Mouse (Mus musculus) forebrain, embryonic 12.5 days (tissue): ENCODE results near the gene Htt. TPM values are rescaled to one million over a fixed set of nuclear protein-coding genes. Genes with fewer than 3 reads are reported as not detected.

ENCODE experiments used
- ATAC-seq: fragments of 200-750 bp; cut with Nextera tagmentation; 2 replicates; pipeline ENCODE4 v1.8.0; 2017; ENCODE audit warnings: moderate TSS enrichment; ENCODE audit not compliant: low FRiP score
- H3K27ac ChIP-seq: fragments of 300-500 bp; sonication (generic); 2 replicates; pipeline ENCODE4 v1.5.1; 2016; ENCODE audit warnings: mild to moderate bottlenecking
- H3K27me3 ChIP-seq: fragments of 300-500 bp; sonication (generic); 2 replicates; pipeline ENCODE4 v1.6.1; 2016; ENCODE audit warnings: mild to moderate bottlenecking
- H3K36me3 ChIP-seq: fragments of 300-500 bp; sonication (generic); replicated peaks from 2 replicates; pipeline ENCODE4 v1.6.1; 2016; ENCODE audit warnings: mild to moderate bottlenecking
- H3K4me1 ChIP-seq: fragments of 300-500 bp; sonication (generic); 2 replicates; pipeline ENCODE4 v1.6.1; 2016
- H3K4me2 ChIP-seq: fragments of 300-500 bp; sonication (generic); 2 replicates; pipeline ENCODE4 v1.6.1; 2016; ENCODE audit warnings: mild to moderate bottlenecking, moderate library complexity
- H3K4me3 ChIP-seq: fragments of 300-500 bp; sonication (generic); replicated peaks from 2 replicates; pipeline ENCODE4 v1.5.1; 2016; ENCODE audit warnings: mild to moderate bottlenecking
- H3K9ac ChIP-seq: fragments of 300-500 bp; sonication (generic); 2 replicates; pipeline ENCODE4 v1.6.1; 2016; ENCODE audit warnings: mild to moderate bottlenecking
- H3K9me3 ChIP-seq: fragments of 300-500 bp; sonication (generic); 2 replicates; pipeline ENCODE4 v1.6.1; 2016
- WGBS: fragments of 180-500 bp; shearing (Covaris S2); methylation state at CpG from one replicate; pipeline ENCODE4 v1.1.7; 2016; 5-methylcytosine and 5-hydroxymethylcytosine counted together
- polyA plus RNA-seq: library from polyadenylated mRNA; unstranded; fragments of >200 nt; fragmentation: Nextera tagmentation; extraction: Ambion mirVana; gene quantifications from 2 replicates; pipeline ENCODE4 v1.2.1, GENCODE M21; 2016

Gene Htt
- polyA plus RNA-seq, 1 experiment from 2014 or later = 22.0 TPM

- Histone ChIP-seq H3K4me3 (no peak overlapping the region), H3K36me3 (peaks cover 11% of the 10 kb centered on the region), H3K4me2 (no peak overlapping the region), H3K4me1 (peaks cover 16% of the 10 kb centered on the region), H3K9me3 (no peaks in the 10 kb centered on the region), H3K27me3 (no peaks in the 10 kb centered on the region), H3K27ac (no peak overlapping the region), H3K9ac (no peak overlapping the region)
- ATAC-seq = no peak
- WGBS = 85% methylated on average over 3 of the region's 3 CpGs
Observed at GRCm38 (mm10) chr5:34918785-34919184, 157.2 kb downstream of the Htt start.

- H3K27me3 ChIP-seq = no peaks in the 10 kb centered on the region
- peaks cover under 1% of the 10 kb centered on the region for H3K4me1 ChIP-seq
- no peak overlapping the region for H3K4me3 ChIP-seq
- H3K9ac ChIP-seq = no peak overlapping the region
- WGBS = 68% methylated on average over 6 of the region's 6 CpGs
- no peak overlapping the region for H3K27ac ChIP-seq
- H3K9me3 ChIP-seq = no peaks in the 10 kb centered on the region
- no peak overlapping the region for H3K4me2 ChIP-seq
- peaks cover 31% of the 10 kb centered on the region for H3K36me3 ChIP-seq
- no peak for ATAC-seq
Observed at GRCm38 (mm10) chr5:34922531-34922930, 161.0 kb downstream of the Htt start.

GRCm38 (mm10) chr5:34923920-34924319, 162.4 kb downstream of the Htt start:
- no peak overlapping the region for H3K9ac ChIP-seq
- H3K4me1 ChIP-seq = no peaks in the 10 kb centered on the region
- peaks cover 31% of the 10 kb centered on the region for H3K36me3 ChIP-seq
- WGBS = 92% methylated on average over 4 of the region's 4 CpGs
- H3K4me3 ChIP-seq = no peak overlapping the region
- H3K9me3 ChIP-seq = no peaks in the 10 kb centered on the region
- no peak for ATAC-seq
- no peak overlapping the region for H3K4me2 ChIP-seq
- no peaks in the 10 kb centered on the region for H3K27me3 ChIP-seq
- H3K27ac ChIP-seq = no peak overlapping the region

GRCm38 (mm10) chr5:34924519-34924918, 163.0 kb downstream of the Htt start:
- no peak overlapping the region for H3K4me3 ChIP-seq
- H3K27me3 ChIP-seq = no peaks in the 10 kb centered on the region
- H3K4me1 ChIP-seq = no peaks in the 10 kb centered on the region
- ATAC-seq = no peak
- no peak overlapping the region for H3K27ac ChIP-seq
- no peak overlapping the region for H3K9ac ChIP-seq
- no peaks in the 10 kb centered on the region for H3K9me3 ChIP-seq
- whole genome bisulfite sequencing = 91% methylated on average over 7 of the region's 7 CpGs
- H3K36me3 ChIP-seq = peaks cover 31% of the 10 kb centered on the region
- no peak overlapping the region for H3K4me2 ChIP-seq

GRCm38 (mm10) chr5:34927648-34928047, 166.1 kb downstream of the Htt start:
- H3K4me3 ChIP-seq = no peak overlapping the region
- no peaks in the 10 kb centered on the region for H3K9me3 ChIP-seq
- H3K4me2 ChIP-seq = no peak overlapping the region
- H3K9ac ChIP-seq = no peak overlapping the region
- peaks cover 22% of the 10 kb centered on the region for H3K4me1 ChIP-seq
- 94% methylated on average over 4 of the region's 4 CpGs for WGBS
- H3K27ac ChIP-seq = no peak overlapping the region
- peaks cover 29% of the 10 kb centered on the region for H3K36me3 ChIP-seq
- ATAC-seq = no peak
- no peaks in the 10 kb centered on the region for H3K27me3 ChIP-seq

GRCm38 (mm10) chr5:34930151-34930975, 168.8 kb downstream of the Htt start:
- Histone ChIP-seq H3K36me3 (peaks cover 9% of the 10 kb centered on the region), H3K27ac (peak overlapping the region; percentile 11; the same call in 1 of the 2 replicates), H3K9ac (no peak overlapping the region), H3K4me1 (peaks cover 22% of the 10 kb centered on the region), H3K27me3 (no peaks in the 10 kb centered on the region), H3K4me3 (no peak overlapping the region), H3K9me3 (no peaks in the 10 kb centered on the region), H3K4me2 (no peak overlapping the region)
- no peak for ATAC-seq
- 86% methylated on average over 9 of the region's 9 CpGs for WGBS

- H3K9ac ChIP-seq = no peak overlapping the region
- peak overlapping the region; percentile 11; the same call in 1 of the 2 replicates for H3K27ac ChIP-seq
- H3K27me3 ChIP-seq = no peaks in the 10 kb centered on the region
- WGBS = 85% methylated on average over 2 of the region's 2 CpGs
- H3K4me2 ChIP-seq = no peak overlapping the region
- H3K36me3 ChIP-seq = peaks cover 1% of the 10 kb centered on the region; the same call in 1 of the 2 replicates
- H3K9me3 ChIP-seq = no peaks in the 10 kb centered on the region
- no peak for ATAC-seq
- H3K4me1 ChIP-seq = peaks cover 22% of the 10 kb centered on the region
- no peak overlapping the region for H3K4me3 ChIP-seq
Observed at GRCm38 (mm10) chr5:34931091-34931490, 169.6 kb downstream of the Htt start.

GRCm38 (mm10) chr5:34931516-34932457, 170.2 kb downstream of the Htt start:
- WGBS = 57% methylated on average over 11 of the region's 11 CpGs
- Histone ChIP-seq H3K27ac (peak overlapping the region; percentile 66; the same call in 1 of the 2 replicates), H3K4me1 (peaks cover 22% of the 10 kb centered on the region), H3K4me3 (no peak overlapping the region), H3K9ac (no peak overlapping the region), H3K36me3 (no peaks in the 10 kb centered on the region), H3K9me3 (no peaks in the 10 kb centered on the region), H3K4me2 (no peak overlapping the region), H3K27me3 (no peaks in the 10 kb centered on the region)
- ATAC-seq = no peak

- H3K4me2 ChIP-seq = no peak overlapping the region
- H3K27me3 ChIP-seq = no peaks in the 10 kb centered on the region
- H3K9me3 ChIP-seq = no peaks in the 10 kb centered on the region
- H3K9ac ChIP-seq = no peak overlapping the region
- peaks cover 22% of the 10 kb centered on the region for H3K4me1 ChIP-seq
- H3K27ac ChIP-seq = peak overlapping the region; percentile 66; the same call in 1 of the 2 replicates
- no peaks in the 10 kb centered on the region for H3K36me3 ChIP-seq
- WGBS = 30% methylated on average over 4 of the region's 4 CpGs
- no peak for ATAC-seq
- H3K4me3 ChIP-seq = no peak overlapping the region
Observed at GRCm38 (mm10) chr5:34932458-34932806, 170.9 kb downstream of the Htt start.

GRCm38 (mm10) chr5:34933461-34933860, 171.9 kb downstream of the Htt start:
- ATAC-seq = no peak
- no peaks in the 10 kb centered on the region for H3K9me3 ChIP-seq
- 84% methylated on average over 1 of the region's 1 CpGs for WGBS
- H3K4me2 ChIP-seq = no peak overlapping the region
- H3K9ac ChIP-seq = no peak overlapping the region
- H3K4me1 ChIP-seq = peaks cover 22% of the 10 kb centered on the region
- H3K36me3 ChIP-seq = no peaks in the 10 kb centered on the region
- H3K4me3 ChIP-seq = no peak overlapping the region
- no peak overlapping the region for H3K27ac ChIP-seq
- H3K27me3 ChIP-seq = no peaks in the 10 kb centered on the region

GRCm38 (mm10) chr5:34941710-34942470, 180.3 kb downstream of the Htt start:
- no peaks in the 10 kb centered on the region for H3K9me3 ChIP-seq
- H3K9ac ChIP-seq = no peak overlapping the region
- H3K4me2 ChIP-seq = no peak overlapping the region
- peaks cover 23% of the 10 kb centered on the region for H3K4me1 ChIP-seq
- H3K27me3 ChIP-seq = no peaks in the 10 kb centered on the region
- H3K27ac ChIP-seq = peak overlapping the region; percentile 80
- no peak overlapping the region for H3K4me3 ChIP-seq
- peak; percentile 82 for ATAC-seq
- H3K36me3 ChIP-seq = no peaks in the 10 kb centered on the region
- WGBS = 9% methylated on average over 10 of the region's 10 CpGs

- no peaks in the 10 kb centered on the region for H3K27me3 ChIP-seq
- no peaks in the 10 kb centered on the region for H3K36me3 ChIP-seq
- no peak overlapping the region for H3K4me2 ChIP-seq
- 90% methylated on average over 3 of the region's 3 CpGs for WGBS
- ATAC-seq = no peak
- no peak overlapping the region for H3K9ac ChIP-seq
- H3K9me3 ChIP-seq = no peaks in the 10 kb centered on the region
- no peak overlapping the region for H3K4me3 ChIP-seq
- peaks cover 23% of the 10 kb centered on the region for H3K4me1 ChIP-seq
- no peak overlapping the region for H3K27ac ChIP-seq
Observed at GRCm38 (mm10) chr5:34943428-34943827, 181.9 kb downstream of the Htt start.
